Mouse (Mus musculus) CD8-positive naive resting alpha-beta T cell, adult 2 months (primary cell): Measurements from ENCODE around the gene Ptprm.

Source experiments
- DNase-seq, 2 experiments: peaks; one replicate each; pipeline ENCODE4 v3.0.0; 2022; ENCODE audit warnings: low read depth in 2 of 2, low spot score in 2 of 2

Ptprm gene

DNA sequence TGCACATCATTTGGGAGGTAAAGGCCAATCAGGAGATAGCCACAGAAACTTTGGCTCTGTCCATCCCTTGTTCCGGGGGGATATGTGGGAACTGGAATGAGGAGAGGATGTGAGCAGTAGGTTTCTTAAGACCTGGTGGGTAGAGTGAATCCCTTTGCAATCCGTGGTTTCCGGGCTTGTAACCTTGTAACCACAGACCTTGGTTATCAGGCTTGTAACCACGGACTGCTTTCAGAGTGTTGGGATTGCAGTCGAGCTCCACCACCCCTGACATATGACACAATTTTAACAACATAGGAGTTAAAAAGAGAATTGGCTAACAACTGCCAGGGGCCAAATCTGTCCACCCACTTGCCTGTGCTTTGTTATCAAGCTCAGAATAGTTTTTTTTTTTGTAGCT is 270.2 kb downstream of the Ptprm start:
- no peak for DNase-seq

DNA sequence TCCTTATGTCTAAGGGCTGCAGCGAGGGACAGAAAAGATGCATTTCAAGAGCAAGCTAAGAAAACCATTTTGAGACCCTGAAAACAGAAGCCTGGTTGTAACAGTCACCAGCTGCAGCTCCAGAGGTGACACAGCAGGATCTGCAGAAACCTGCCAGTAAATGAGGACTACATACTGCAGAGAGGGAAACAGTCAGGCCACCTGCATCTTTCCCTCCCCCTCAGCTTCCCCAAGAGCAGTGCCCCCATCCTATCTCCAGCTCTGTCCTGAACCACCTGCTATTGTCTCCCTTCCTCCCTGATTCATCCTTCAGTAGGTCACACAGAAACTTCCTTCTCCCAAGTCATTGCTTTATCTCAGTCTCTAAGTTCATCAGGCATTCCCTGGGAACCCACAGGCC is 274.7 kb downstream of the Ptprm start:
- DNase-seq = no peak

DNA sequence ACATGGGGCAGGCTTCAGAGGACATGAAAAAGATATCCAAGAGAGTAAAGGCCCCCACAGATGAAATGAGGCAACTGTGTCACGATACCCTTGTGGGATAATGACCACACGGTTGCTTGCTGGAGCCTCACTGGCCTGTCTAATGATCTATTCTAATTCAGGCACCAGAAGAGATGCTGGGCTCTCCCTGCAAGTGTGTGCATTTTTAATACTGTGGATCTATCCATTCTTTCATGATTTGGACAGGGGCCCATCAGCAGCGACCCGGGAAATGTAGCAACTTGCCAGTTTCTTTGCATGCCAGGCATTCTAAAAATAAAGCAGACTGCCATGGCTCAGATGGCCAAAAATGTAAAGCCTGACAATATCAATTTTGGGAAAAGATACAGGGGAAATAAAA is 280.7 kb downstream of the Ptprm start:
- DNase-seq = no peak

DNA sequence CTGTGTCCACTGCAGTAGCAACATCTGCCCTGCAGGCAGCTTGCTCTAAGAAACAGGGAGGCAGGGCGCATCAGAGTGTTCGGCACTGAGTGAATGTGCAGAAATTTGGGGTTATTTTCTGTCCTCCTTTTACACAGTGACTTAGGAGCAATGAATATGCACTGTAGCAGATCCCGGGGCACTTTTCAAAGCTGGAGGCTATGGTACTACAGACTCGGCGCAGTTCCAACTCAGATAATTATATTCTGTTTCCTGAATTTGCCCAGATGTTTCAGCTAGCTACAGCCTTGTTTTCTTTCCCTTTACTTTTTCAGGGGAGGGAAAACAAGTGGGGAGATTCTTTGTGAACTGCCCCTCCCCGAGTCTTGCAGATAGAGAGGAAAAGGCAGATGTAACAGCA is 281.1 kb downstream of the Ptprm start:
- no peak for DNase-seq

DNA sequence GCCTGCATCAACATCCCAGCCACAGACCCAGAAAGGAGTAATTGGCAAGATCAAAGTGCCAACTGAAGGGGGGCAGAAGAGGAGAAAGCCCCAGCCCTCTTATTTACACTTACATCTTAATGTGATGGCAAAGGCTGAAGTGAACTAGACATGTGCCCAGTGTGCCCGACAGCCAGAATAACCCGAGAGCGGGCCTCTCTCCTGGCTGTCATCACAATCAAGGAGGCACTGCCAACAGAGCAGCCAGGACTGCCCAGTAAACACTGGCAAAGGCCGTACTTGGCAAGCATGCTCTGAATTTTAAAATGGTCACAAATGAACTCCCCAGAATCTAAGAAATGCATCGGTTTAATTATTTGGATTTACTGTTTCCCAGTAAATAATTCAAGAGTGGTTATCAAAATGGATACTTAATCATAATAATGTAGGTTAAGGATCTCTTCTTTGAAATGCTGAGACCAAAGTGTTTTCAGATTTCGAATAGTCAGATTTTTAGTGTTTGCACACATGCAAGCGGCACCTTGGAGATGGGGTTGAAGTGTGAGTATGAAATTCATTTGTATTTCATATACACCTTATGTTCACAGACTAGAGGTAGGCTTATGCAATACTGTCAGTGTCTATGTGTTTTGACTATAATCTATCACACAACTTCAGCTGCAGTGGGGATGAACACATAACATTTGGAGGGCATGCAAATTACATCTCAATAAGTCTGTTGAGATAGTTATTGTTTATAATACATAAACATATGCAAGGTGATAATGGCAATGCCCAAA is 282.8 kb downstream of the Ptprm start:
- no peak for DNase-seq

DNA sequence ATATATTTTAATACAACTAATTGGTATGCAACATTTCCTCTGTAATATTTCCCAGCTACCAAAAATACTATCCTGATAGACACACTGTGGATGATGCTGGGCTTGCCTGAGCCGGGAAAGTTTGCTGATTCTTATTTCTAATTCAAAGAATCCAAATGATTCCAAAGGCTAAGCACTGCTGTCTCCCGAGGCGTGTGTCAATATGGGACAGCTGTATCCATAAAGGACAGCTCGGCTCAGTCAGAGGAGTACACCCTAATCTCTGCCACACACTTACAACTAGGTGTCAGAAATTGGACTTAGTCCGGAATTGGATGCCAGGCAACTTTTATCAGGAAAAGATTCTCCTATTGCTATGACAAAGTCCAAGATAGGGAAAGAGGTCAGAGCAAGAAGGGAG is 290.6 kb downstream of the Ptprm start:
- no peak for DNase-seq

DNA sequence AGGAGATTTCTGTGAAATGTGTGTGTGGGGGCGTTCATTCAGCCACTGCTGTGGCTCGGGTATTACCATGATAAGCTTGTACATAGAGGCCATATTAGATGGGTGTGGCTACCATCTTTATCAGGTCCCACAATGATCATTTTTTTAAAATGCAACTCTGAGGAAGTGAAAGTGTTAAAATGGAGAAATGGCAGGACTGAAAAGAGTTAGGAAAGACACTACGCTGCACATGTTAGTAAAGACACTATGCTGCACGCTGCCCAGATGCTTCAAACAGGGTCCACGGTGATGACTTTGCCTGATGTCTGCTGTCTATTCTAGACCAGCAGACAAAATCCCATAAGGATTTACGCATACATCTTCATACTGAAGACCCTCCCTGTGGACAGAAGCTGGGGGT is 298.6 kb downstream of the Ptprm start:
- DNase-seq = no peak

DNA sequence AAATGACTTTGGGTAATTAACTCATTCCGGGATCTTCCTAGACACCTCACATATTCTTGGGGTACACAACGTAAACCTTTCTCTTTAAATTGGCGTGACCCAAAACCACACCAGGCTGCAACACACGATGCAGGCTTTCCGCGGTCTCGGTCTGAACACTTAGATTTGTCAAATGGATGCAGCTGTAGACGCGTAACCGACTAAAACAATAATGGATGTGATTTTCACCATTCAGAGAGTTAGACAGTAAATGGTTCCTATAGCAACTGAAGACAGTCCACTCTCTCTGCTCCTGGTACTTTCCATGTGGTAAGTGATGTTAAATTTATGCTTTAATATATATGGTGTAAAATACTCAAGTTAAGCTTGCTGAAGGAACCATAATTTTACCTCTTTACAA is 300.1 kb downstream of the Ptprm start:
- DNase-seq = no peak

DNA sequence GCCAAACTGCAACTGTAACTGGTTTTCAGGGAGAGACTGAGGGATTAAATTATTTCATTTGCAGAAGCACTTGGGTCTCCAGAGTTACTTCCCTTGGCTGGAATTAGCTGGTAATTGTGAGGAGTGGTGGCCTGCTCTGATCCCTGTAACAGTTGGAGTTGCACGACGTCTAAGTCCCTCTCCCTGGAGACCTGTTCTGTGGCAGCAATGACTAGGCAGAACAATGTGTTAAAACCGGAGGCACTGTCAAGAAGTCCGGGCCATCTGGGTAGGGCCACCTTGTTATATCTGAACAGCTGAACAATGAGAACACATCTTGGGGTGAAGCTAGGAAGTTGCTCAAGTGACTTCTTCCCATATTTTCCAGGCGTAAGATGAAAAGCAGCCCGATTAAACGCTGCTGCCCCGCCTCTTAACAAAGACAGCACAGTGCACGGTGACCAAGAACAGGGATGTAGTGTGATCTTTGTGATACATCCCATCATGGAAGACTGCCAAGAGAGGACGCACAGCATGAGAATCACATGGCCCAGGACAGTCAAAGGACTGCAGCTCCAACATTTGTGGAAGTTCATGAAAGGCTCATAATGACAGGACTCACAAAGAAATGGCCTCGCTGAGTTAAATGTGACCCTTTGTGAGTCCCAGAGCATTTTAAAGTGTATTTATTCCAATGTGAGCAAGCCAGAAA is 301.5 kb downstream of the Ptprm start:
- DNase-seq = no peak

DNA sequence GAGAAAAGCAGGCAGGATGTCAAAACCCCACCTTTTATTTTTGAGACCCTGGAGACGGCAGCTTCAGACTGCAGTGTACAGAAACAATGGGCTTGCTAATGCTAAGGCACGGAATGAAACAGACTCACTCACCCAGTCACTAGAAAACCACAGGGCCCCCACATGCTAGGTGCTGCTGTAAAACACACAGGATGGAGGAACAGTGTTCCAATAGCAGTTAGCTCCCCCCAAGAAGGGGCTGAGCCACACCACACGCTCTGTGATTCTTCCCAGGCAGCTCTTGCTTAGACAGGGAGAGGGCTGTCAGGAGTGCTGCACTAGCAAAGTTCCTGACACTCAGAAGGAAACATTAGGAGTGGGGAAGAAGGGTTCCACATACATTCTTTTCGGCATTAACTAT is 306.6 kb downstream of the Ptprm start:
- no peak for DNase-seq

DNA sequence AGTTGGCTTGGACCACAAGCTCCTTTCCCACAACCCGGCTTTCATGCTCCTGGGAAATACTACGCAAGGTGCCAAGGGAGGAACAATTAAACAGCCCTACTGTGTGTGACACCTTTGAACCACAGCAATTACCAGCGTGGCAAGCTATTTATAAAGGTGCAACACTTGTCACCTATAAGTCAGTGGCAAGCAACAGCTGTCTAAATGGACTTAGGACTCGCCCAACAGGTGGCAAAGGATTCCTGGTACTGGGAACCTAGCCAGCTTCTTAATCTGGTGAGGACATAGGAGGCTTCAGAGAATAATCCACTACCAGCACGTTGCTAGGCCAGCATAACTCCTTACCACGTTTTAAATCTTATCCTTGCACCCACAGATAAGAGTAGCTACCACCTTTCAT is 315.7 kb downstream of the Ptprm start:
- no peak for DNase-seq

DNA sequence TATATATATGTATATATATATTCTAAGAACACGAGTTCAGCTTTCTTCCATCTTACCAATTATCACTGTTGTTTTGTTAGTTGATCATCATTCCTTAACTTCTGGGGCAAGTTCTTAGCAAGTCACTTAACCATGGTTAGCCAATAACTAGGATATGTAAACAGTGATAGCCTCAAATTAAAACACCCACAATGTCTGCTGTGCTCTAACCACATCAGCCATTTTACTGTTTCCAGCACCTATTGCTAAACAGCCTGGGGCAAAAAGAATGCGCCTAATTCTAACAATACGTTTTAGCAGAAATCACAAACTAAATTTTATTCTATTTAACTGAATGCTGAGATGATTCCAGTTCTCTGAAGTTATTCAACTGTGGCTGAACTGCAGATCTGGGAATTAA is 320.7 kb downstream of the Ptprm start:
- no peak for DNase-seq

DNA sequence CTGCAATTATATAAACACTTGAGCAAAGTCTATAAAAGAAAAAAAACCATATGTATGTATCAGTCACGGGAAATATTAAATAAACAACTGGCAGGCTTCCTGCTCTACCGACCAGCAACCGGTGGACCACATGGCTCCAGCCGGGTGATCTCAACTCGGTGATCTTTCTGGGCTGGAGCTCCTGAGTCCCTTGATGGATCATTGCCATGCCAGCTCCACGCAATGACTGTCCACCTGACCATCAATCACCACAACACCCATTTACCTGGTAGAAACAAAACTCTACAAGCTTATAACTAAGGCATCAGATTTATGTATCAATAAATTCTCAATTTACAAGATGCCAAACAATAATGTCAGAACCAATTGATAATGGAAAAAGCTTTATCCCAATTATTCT is 322.2 kb downstream of the Ptprm start:
- no peak for DNase-seq

DNA sequence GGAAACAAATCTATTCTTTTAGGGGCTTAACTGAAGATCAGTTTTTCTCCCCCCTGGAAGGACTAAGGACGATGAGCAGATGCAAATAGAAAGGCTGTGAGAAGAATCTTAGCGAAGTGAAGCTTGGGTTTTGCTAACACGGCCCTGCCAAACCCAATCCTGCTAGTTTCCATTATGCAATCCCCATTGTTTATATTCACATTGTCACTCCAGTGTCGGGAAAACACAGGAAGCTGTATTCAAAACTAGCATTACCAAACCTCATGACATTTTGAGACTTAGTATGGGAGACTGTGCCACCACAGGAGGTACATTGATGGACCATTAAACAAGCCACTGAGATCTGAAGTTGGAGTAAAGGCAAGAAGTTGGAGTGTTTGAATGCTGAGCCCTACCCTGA is 322.9 kb downstream of the Ptprm start:
- DNase-seq = no peak

DNA sequence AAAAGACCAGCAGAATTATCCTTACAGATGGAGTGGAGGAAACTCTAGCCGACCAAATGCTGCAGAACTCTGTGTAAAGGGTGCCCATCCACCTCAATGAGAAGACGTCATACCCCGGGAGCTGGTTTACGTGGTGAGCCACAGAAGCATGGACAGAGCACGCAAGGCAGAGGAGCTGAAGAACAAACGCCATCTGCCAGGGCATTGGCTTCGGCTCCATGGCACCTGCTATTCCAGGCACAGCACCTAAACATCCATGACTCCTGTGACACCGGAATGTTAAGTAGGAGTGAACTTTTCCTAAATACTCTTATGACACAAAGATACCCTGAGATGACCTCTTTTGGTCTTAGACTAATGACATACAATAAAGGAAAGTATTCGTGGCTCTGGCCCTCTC is 327.0 kb downstream of the Ptprm start:
- DNase-seq = no peak

DNA sequence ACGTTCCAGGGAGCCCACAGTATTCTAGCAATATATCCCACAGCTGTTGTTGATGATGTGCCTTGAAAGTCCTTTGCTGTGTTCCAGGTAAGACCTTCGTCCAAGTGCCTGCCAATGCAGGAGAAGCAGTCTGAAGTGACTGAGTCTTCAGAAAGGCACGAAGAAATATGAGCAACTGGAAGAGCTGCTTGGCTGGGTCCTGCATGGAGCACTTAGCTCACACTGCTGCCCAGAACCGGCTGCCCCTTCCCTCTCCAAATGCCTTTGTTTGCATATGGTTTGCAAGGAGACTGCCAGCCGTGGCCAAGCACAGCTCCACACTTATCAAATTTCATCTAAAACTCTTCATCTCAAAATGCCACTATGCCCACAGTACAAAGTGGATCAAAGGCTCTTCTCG is 337.8 kb downstream of the Ptprm start:
- no peak for DNase-seq

DNA sequence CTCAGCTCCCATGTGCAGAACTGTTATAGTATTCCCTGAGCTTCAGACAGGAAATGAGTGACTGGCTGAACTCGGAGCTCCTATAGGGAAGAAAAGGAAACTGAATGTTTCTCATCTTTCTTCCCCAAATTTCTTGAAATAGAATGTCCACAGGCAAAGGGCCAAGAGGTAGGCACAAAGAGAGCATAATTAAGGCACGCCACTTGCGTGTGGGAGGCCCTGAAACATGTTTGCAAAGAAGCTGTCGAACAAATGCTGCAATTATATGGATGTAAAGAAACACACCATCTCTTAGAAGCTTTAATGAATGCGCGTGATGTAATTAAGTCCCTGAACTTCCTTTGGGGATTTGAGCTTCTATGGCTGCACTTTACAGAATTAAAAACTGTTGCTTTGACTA is 341.0 kb downstream of the Ptprm start:
- no peak for DNase-seq

DNA sequence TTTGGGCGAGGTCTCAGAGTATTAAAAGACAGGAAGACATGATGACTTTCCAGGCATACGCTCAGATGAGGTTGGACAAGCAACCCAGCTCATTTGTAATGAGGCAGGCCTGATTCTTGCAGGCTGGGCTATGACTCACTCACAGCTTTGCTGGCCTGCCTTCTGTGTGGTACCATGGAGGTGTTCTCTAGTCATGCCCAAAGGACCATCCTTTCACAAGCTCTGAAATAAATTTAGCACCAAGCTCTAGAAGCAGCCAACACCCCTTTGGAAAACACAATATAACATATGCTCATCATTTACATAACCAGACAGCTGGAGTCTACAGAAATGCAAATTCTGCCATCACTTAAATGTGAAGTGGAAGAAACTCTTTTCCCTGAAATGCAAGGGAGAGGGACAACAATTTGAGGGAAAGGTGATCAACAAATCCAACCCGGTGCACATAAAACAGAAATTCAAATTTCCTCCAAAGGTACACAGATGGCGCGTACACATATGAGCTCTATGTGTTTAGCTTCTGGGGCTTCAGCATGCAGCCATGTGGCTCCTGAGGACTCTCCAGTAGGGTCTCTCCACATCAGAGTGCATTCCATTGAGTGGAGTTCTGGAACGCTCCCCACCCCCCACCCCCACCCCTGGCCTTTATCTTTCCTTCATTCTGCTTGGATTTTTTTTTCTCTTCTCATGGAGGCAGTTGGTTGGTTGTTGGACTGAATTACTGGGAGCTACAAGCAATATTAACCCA is 342.2 kb downstream of the Ptprm start:
- no peak for DNase-seq

DNA sequence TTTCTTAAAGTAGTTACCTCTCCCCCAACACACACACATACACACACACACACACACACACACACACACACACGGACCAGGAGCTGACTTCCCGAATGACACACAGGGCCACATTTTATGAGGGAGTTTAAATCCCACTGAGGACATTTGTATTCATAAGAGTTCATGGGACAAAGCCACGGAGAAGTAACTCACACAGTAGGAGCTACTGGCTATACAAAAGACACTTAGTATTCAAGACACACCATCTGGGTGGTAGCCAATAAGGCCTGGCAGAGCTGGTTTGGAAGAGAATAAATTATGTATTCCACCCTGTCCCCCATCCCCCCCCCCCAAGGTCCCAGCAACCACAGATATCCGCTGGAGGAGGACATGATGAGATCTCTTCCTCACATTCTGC is 344.1 kb downstream of the Ptprm start:
- no peak for DNase-seq

DNA sequence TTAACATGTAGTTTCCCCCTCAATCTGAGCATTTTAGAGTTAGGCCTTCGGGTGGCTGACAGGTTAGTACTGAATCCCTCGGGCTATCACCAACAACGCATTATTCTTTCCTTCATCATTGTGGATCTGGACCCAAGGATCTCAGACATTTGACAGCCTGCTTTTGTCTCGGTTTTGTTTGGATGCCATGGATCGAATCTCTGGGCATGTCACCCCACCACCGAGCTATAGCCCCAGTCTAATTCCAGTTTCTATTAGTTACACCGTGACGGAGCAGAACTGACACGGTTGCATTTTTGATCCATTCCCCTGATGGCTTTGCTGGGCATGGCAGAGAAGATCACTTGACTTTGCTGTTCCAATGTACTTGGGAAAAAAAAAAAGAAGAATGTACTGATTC is 346.1 kb downstream of the Ptprm start:
- no peak for DNase-seq

DNA sequence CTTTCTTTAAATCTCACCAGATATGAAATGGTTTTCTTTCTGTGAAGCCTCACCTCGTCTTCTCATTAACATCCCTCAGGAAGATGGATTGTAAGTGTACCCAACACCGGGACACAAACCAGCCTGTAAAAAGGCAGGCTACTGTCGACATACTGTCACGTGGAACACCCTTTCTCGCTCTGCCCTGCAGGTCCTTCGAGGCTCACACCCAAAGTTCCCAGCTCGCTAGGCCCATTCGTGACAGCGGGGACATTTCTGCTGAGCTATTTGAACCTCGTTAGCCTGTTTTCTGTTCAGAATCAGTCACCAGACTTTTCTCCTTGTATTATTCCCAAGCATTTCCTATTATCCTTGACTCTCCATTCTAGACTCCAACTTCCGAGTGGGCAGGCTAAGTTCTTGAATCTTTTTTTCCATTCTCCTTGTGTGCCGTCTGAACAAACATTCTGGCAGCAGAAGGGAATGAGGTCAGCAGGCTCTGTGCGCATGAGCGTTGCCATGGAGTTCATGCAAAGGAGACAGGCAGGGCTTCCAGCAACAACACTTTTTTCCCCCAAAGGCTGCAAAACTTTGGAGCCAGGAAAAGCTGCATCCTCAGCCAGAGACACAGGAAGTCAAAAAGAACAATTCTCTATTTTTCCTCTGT is 347.4 kb downstream of the Ptprm start:
- no peak for DNase-seq

DNA sequence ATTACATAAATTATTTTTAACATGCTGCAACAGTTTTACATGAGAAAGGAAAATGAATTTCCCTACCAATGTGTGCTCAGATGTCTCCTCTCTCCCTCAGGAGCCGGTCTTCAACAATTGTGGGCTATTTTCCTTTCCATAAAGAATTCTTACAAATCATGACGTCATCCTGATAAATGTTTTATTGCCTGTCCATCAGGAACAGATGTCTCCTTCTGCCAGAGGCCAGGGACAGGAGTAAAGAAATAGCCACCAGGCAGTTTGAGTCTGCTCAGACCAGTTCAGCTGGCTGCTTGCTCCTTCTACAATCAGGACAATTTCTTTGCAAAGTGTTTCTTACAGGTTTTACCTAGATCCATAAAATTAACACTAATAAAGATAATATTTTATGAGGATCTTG is 357.4 kb downstream of the Ptprm start:
- DNase-seq = no peak
